Mouse (Mus musculus) midbrain, postnatal 0 days (tissue): ENCODE measurements around the gene Zmiz1. TPM values are rescaled to one million over a fixed set of nuclear protein-coding genes. Genes with fewer than 3 reads are reported as not detected.

Source experiments
- ATAC-seq: fragments of 200-750 bp; cut with Nextera tagmentation; 2 replicates; pipeline ENCODE4 v1.8.0; 2017; ENCODE audit warnings: moderate number of reproducible peaks, mild to moderate bottlenecking, moderate TSS enrichment, moderate library complexity; ENCODE audit not compliant: low FRiP score
- DNase-seq: peaks from one replicate; pipeline ENCODE4 v3.0.0-alpha.2; 2015; ENCODE audit warnings: low spot score
- H3K27ac ChIP-seq: fragments of 300-500 bp; sonication (generic); 2 replicates; pipeline ENCODE4 v1.5.1; 2014; ENCODE audit warnings: low read depth, mild to moderate bottlenecking, low read length, mixed read lengths
- H3K27me3 ChIP-seq: fragments of 300-500 bp; sonication (generic); 2 replicates; pipeline ENCODE4 v1.6.1; 2014; ENCODE audit warnings: low read length, control low read depth, mixed read lengths; ENCODE audit not compliant: insufficient read depth
- H3K36me3 ChIP-seq: fragments of 300-500 bp; sonication (generic); 2 replicates; pipeline ENCODE4 v1.6.1; 2014; ENCODE audit warnings: low read length, control low read depth, mixed read lengths; ENCODE audit not compliant: insufficient read depth
- H3K4me1 ChIP-seq: fragments of 300-500 bp; sonication (generic); 2 replicates; pipeline ENCODE4 v1.6.1; 2014; ENCODE audit warnings: mild to moderate bottlenecking, control low read depth, antibody characterized with exemption, low read length, mixed read lengths; ENCODE audit not compliant: insufficient read depth
- H3K4me2 ChIP-seq: fragments of 300-500 bp; sonication (generic); 2 replicates; pipeline ENCODE4 v1.6.1; 2014; ENCODE audit warnings: low read depth, mild to moderate bottlenecking, low read length, mixed read lengths; ENCODE audit not compliant: poor library complexity, severe bottlenecking
- H3K4me3 ChIP-seq: fragments of 300-500 bp; sonication (generic); 2 replicates; pipeline ENCODE4 v1.5.1; 2014; ENCODE audit warnings: low read depth, mild to moderate bottlenecking, low read length, moderate library complexity
- H3K9ac ChIP-seq: fragments of 300-500 bp; sonication (generic); replicated peaks from 2 replicates; pipeline ENCODE4 v1.6.1; 2014; ENCODE audit warnings: mild to moderate bottlenecking, low read length, moderate library complexity, mixed read lengths; ENCODE audit not compliant: poor library complexity, severe bottlenecking
- H3K9me3 ChIP-seq: fragments of 300-500 bp; sonication (generic); 2 replicates; pipeline ENCODE4 v1.6.1; 2016; ENCODE audit warnings: low read length, control low read depth
- CTCF ChIP-seq: IDR thresholded peaks from 2 replicates; pipeline ENCODE4 v1.5.1; 2016; ENCODE audit warnings: antibody characterized with exemption, mild to moderate bottlenecking
- WGBS: fragments of 180-500 bp; shearing (Covaris S2); extraction: QIAGEN DNeasy Blood & Tissue Kit; methylation state at CpG from one replicate; pipeline ENCODE4 v1.1.7; 2014; 5-methylcytosine and 5-hydroxymethylcytosine counted together
- polyA plus RNA-seq: library from polyadenylated mRNA; unstranded; fragments of >200 nt; fragmentation: Nextera tagmentation; extraction: Ambion mirVana; gene quantifications from 2 replicates; pipeline ENCODE4 v1.2.1, GENCODE M21; 2015
- total RNA-seq: library from RNA; depleted of rRNA; stranded (reverse); fragments of >200 nt; gene quantifications from 2 replicates; pipeline ENCODE4 v1.2.3, GENCODE M21; 2014

The Zmiz1 gene
- total and polyA plus RNA-seq, 2 experiments from 2014 or later, result 51.7 to 130 TPM

DNA sequence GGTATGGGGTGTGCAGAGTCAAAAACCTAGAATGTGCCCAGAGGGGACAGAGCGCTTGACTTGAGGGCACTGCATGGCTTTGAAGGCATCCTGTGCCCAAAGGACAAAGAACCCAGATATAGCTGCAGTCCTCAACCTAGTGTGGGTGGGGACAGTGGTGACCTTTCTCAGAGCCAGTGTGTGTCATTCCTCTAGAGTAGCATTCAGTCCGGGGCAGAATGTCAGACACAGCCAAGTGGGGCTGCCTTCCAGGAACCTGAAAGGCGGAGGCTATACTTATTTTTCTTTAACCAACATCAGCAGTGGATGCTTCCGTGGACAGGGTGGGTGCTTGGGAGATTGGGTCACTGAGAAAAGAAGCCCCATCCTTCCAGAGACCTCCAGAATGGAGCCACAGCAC lies 103.5 kb downstream of the Zmiz1 start:
- DNase-seq (no peak), ATAC-seq (no peak)
- Histone ChIP-seq H3K4me1 (peaks cover 4% of the 10 kb centered on the region; the same call in 1 of the 2 replicates), H3K27ac (no peak overlapping the region), H3K36me3 (no peaks in the 10 kb centered on the region), H3K9ac (no peak overlapping the region), H3K27me3 (no peaks in the 10 kb centered on the region), H3K9me3 (no peaks in the 10 kb centered on the region), H3K4me3 (no peak overlapping the region), H3K4me2 (no peak overlapping the region)
- WGBS, result 91% methylated on average over 4 of the region's 4 CpGs
- no peak for TF ChIP-seq CTCF

DNA sequence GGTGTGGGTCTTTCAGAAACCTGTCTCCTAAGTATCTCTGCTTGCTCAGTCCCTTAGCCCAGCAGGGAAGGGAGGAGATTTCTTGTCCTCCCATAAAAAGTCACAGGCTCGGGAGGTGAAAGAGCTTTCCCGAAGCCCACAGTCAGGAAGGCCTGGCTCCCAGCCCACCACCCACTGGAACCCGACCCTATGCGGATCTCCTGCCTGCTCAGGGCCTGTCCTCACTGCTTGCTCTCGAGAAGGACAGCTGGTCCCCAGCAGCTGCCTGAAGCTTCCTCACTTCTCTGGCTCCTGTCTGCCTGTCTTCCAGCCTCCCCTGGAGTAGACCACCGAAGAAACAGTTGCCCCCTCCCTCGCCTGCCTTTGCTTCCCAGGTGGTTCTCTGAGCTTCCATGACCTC lies 103.9 kb downstream of the Zmiz1 start:
- no peak for ATAC-seq

DNA sequence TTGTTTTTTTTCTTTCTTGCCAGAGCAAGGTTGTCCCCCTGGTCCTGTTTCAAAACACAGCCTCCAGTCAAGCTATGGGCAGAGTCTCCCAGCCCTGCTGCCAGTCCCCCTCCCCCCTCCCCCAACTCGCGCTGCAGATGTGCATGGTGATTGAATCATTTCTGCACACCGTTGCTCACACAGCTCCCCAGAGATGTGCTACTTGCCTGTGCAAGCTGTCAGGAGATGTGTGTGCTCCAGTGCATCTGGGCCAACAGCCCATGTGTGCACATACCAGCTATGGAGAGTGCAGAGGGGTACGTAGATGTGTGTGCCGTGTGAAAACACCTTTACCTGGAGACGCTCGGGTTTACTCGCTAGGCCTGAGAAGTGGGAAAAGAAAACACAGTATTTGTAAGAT lies 105.6 kb downstream of the Zmiz1 start:
- H3K4me1 ChIP-seq, result peaks cover 4% of the 10 kb centered on the region; the same call in 1 of the 2 replicates
- peak; percentile 51 for DNase-seq

More for the DNA sequence above, 103.9 kb downstream of the Zmiz1 start:
- H3K4me3 ChIP-seq, result no peak overlapping the region
- 78% methylated on average over 7 of the region's 7 CpGs for WGBS
- no peaks in the 10 kb centered on the region for H3K9me3 ChIP-seq
- DNase-seq, result no peak
- H3K36me3 ChIP-seq, result no peaks in the 10 kb centered on the region
- H3K4me1 ChIP-seq, result peaks cover 4% of the 10 kb centered on the region; the same call in 1 of the 2 replicates
- no peak overlapping the region for H3K9ac ChIP-seq
- no peak for TF ChIP-seq CTCF
- no peaks in the 10 kb centered on the region for H3K27me3 ChIP-seq
- no peak overlapping the region for H3K27ac ChIP-seq
- H3K4me2 ChIP-seq, result no peak overlapping the region

DNA sequence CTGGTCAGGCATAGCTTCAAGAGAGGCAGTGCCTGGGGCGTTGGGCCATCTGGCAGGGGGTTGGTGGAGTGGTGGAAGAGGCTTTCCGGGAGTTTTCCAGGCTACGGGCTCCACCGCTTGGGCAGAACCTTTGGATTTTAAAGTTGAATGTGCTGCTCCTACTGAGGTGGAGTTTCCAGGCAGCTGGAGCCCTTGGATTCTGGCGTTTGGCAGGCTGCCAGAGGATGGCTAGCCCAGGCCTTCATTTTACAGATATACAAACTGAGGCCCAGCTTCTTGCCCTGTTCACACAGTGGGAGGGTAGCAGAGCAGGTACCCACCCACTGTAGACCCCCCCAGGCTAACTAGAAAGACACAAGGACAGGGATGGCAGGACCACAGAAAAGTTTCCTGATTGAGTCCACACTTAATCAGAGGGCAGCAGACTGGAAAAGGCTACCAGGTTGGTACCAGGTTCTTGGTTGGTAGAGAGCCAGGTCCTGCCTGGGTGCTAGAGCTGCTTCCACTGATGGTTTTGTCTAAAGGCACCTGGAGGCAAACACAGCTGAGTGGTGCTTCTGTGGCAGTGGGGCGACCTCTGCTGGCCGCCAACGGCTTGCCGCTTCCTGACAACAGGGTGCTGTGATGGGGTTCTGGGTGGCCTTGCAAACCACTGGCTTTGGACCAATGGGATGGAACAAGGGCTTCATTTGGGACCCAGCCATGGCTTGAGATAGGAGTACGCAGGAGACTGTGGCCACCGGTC lies 106.5 kb downstream of the Zmiz1 start:
- TF ChIP-seq CTCF, result peak; percentile 98
- H3K27me3 ChIP-seq, result no peaks in the 10 kb centered on the region
- 21% methylated on average over 11 of the region's 11 CpGs for WGBS
- H3K9me3 ChIP-seq, result no peaks in the 10 kb centered on the region
- H3K9ac ChIP-seq, result no peak overlapping the region
- DNase-seq (peak; percentile 90), ATAC-seq (peak; percentile 73)
- no peak overlapping the region for H3K4me3 ChIP-seq
- H3K4me1 ChIP-seq, result peaks cover 4% of the 10 kb centered on the region; the same call in 1 of the 2 replicates
- H3K27ac ChIP-seq, result peak overlapping the region; percentile 52; the same call in 1 of the 2 replicates
- H3K4me2 ChIP-seq, result no peak overlapping the region
- no peaks in the 10 kb centered on the region for H3K36me3 ChIP-seq

More for the DNA sequence above, 105.6 kb downstream of the Zmiz1 start:
- no peak overlapping the region for H3K4me2 ChIP-seq
- no peak overlapping the region for H3K4me3 ChIP-seq
- no peak for ATAC-seq
- no peaks in the 10 kb centered on the region for H3K27me3 ChIP-seq
- H3K36me3 ChIP-seq, result no peaks in the 10 kb centered on the region
- WGBS, result 57% methylated on average over 8 of the region's 8 CpGs
- H3K9ac ChIP-seq, result peak overlapping the region; percentile 14; the same call in 1 of the 2 replicates
- no peaks in the 10 kb centered on the region for H3K9me3 ChIP-seq
- H3K27ac ChIP-seq, result no peak overlapping the region
- TF ChIP-seq CTCF, result no peak

DNA sequence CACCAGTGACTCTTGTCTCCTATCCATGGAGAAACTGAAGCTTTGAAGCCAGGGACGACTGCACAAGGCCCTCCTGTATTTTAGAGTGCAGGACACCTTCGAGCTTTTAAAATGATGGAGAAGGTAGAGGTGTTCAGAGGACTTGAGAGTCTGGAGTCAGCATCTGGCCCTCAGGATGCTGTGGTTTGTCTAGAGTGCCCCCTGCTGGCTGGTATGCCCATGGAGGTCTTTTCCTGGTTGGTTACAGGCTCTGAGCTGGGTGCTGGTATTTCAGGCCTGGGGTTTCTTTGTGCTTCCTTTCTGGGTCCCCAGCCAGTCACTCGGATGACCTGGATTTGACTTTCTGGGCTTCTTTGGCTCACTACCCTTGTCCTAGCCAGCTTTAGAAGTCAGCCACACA lies 108.3 kb downstream of the Zmiz1 start:
- H3K27me3 ChIP-seq, result no peaks in the 10 kb centered on the region
- H3K4me3 ChIP-seq, result no peak overlapping the region
- H3K36me3 ChIP-seq, result 0 out of 2 replicates have a peak, but pooled peaks cover 3% of the 10 kb centered on the region
- TF ChIP-seq CTCF, result peak; percentile 73
- no peaks in the 10 kb centered on the region for H3K9me3 ChIP-seq
- H3K9ac ChIP-seq, result no peak overlapping the region
- ATAC-seq, result no peak
- no peak overlapping the region for H3K27ac ChIP-seq
- H3K4me2 ChIP-seq, result no peak overlapping the region
- WGBS, result 72% methylated on average over 3 of the region's 3 CpGs
- peak; percentile 44 for DNase-seq
- H3K4me1 ChIP-seq, result peaks cover 4% of the 10 kb centered on the region; the same call in 1 of the 2 replicates

DNA sequence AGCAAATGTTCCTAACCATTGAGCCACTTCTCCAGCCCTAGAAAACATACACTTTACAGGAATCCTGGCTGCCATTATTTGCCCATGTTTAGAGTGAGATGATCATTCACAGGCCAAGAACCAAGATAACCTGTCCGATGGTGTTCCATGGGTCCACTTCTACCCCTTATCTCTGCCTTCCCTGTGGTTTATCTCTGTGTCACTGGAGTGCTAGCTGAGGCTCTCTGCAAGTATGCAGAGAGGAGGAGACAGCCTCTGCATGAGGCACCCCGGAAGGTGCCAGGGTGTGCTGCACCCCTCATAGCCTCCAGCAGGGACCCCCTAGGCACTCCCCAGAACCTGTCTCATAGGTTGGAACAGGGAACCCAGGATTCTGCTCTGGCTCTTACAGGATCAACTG lies 108.9 kb downstream of the Zmiz1 start:
- no peaks in the 10 kb centered on the region for H3K9me3 ChIP-seq
- H3K27ac ChIP-seq, result no peak overlapping the region
- no peak for DNase-seq
- H3K9ac ChIP-seq, result no peak overlapping the region
- no peak overlapping the region for H3K4me2 ChIP-seq
- WGBS, result 100% methylated on average over 2 of the region's 2 CpGs
- no peaks in the 10 kb centered on the region for H3K27me3 ChIP-seq
- no peak overlapping the region for H3K4me3 ChIP-seq
- peaks cover 4% of the 10 kb centered on the region; the same call in 1 of the 2 replicates for H3K4me1 ChIP-seq
- ATAC-seq, result no peak
- no peak for TF ChIP-seq CTCF
- 0 out of 2 replicates have a peak, but pooled peaks cover 6% of the 10 kb centered on the region for H3K36me3 ChIP-seq
